Mouse (Mus musculus) myocyte (in vitro differentiated cells): ENCODE data around the gene Gk2. TPM values are rescaled to one million over a fixed set of nuclear protein-coding genes. Genes with fewer than 3 reads are reported as not detected.

Source experiments
- H3K27me3 ChIP-seq: one replicate; pipeline ENCODE4 v1.6.1; 2011; ENCODE audit not compliant: control insufficient read depth, insufficient read depth, insufficient read length
- H3K36me3 ChIP-seq: one replicate; pipeline ENCODE4 v1.6.1; 2011; ENCODE audit not compliant: control insufficient read depth, insufficient read depth
- H3K4me2 ChIP-seq: one replicate; pipeline ENCODE4 v1.6.1; 2011; ENCODE audit warnings: low read depth, control low read depth
- H3K4me3 ChIP-seq: one replicate; pipeline ENCODE4 v1.5.1; 2011; ENCODE audit warnings: mild to moderate bottlenecking, control low read depth, moderate library complexity
- H3K79me2 ChIP-seq: one replicate; pipeline ENCODE4 v1.6.1; 2011; ENCODE audit not compliant: control insufficient read depth, insufficient read depth
- H3ac ChIP-seq: one replicate; pipeline ENCODE4 v1.6.1; 2011; ENCODE audit not compliant: control insufficient read depth, insufficient read length
- CEBPB ChIP-seq: IDR thresholded peaks from 2 replicates; pipeline ENCODE4 v1.6.1; 2011; ENCODE audit warnings: mild to moderate bottlenecking, moderate library complexity; ENCODE audit not compliant: poor library complexity, insufficient read depth, severe bottlenecking
- E2F4 ChIP-seq: IDR thresholded peaks from one replicate; pipeline ENCODE4 v1.6.1; 2011; ENCODE audit warnings: mild to moderate bottlenecking, control low read depth, moderate library complexity; ENCODE audit not compliant: insufficient read depth
- MAX ChIP-seq: IDR thresholded peaks from one replicate; pipeline ENCODE4 v1.6.1; 2011; ENCODE audit warnings: low read depth, mild to moderate bottlenecking, control low read depth
- MYOD1 ChIP-seq, 3 experiments: IDR thresholded peaks; one replicate each; pipeline ENCODE4 v1.6.1; 2011; ENCODE audit warnings: control low read depth in 2 of 3, low read depth in 2 of 3, mild to moderate bottlenecking in 2 of 3, moderate library complexity in 1 of 3; ENCODE audit not compliant: insufficient read length in 2 of 3, control insufficient read depth in 1 of 3
- MYOG ChIP-seq, 3 experiments: IDR thresholded peaks; one replicate each; pipeline ENCODE4 v1.6.1; 2011; ENCODE audit warnings: control low read depth in 2 of 3, low read depth in 2 of 3, mild to moderate bottlenecking in 2 of 3; ENCODE audit not compliant: insufficient read length in 2 of 3, control insufficient read depth in 1 of 3, insufficient read depth in 1 of 3
- POLR2A ChIP-seq: IDR thresholded peaks from one replicate; pipeline ENCODE4 v1.6.1; 2011; ENCODE audit warnings: low read depth, mild to moderate bottlenecking, control low read depth, moderate library complexity; ENCODE audit not compliant: insufficient read length
- POLR2AphosphoS2 ChIP-seq: IDR thresholded peaks from one replicate; pipeline ENCODE4 v1.6.1; 2011; ENCODE audit warnings: low read depth, control low read depth; ENCODE audit not compliant: insufficient read length
- REST ChIP-seq: IDR thresholded peaks from one replicate; pipeline ENCODE4 v1.6.1; 2011; ENCODE audit warnings: mild to moderate bottlenecking, control low read depth, moderate library complexity; ENCODE audit not compliant: insufficient read depth, insufficient read length
- SRF ChIP-seq: IDR thresholded peaks from one replicate; pipeline ENCODE4 v1.6.1; 2011; ENCODE audit warnings: low read depth; ENCODE audit not compliant: control insufficient read depth, insufficient read length
- TCF12 ChIP-seq: IDR thresholded peaks from one replicate; pipeline ENCODE4 v1.6.1; 2011; ENCODE audit warnings: mild to moderate bottlenecking, control low read depth; ENCODE audit not compliant: poor library complexity, insufficient read depth, severe bottlenecking
- TCF3 ChIP-seq: IDR thresholded peaks from one replicate; pipeline ENCODE4 v1.6.1; 2011; ENCODE audit warnings: low read depth, control low read depth; ENCODE audit not compliant: insufficient read length
- USF1 ChIP-seq: IDR thresholded peaks from one replicate; pipeline ENCODE4 v1.6.1; 2011; ENCODE audit warnings: low read depth, mild to moderate bottlenecking, control low read depth, moderate library complexity
- polyA plus RNA-seq: library from polyadenylated mRNA; unstranded; fragments of >200 nt; fragmentation: generic; extraction: Trizol; gene quantifications from one replicate; pipeline ENCODE4 v1.2.1, GENCODE M21; 2012; ENCODE audit warnings: missing spikeins

Gene Gk2
- polyA plus RNA-seq, 1 experiment, result not detected

DNA sequence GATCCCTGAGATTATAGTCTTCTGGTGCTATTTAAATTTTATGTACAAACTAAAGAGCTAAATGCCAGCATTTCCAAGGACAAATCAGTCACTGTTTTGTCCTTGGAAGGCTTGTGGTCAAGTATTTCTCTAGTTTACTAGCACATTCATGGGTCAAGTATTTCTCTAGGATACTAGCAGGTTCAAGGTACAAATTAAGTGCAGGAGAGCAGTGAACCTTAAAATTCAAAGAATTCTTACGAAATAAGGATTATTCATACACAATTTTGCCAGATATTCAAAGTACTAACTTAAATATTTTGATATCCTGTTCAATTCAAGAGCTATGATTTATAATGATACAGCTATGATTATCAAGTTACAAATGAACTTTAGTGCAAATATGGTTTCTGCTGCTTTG lies 23.2 kb upstream of the Gk2 start:
- H3K36me3 ChIP-seq, result no peaks in the 10 kb centered on the region
- H3K4me2 ChIP-seq, result no peak overlapping the region
- H3K27me3 ChIP-seq, result no peaks in the 10 kb centered on the region
- no peak overlapping the region for H3K4me3 ChIP-seq
- no peaks in the 10 kb centered on the region for H3K79me2 ChIP-seq
- H3ac ChIP-seq, result no peak overlapping the region
- TF ChIP-seq POLR2A, result no peak
- TF ChIP-seq MYOD1 (IDR thresholded peaks at IDR 0.05; ENCODE audit: control insufficient read depth in 1 of 3, insufficient read length in 2 of 3, low read depth in 2 of 3), result no peak
- no peak for TF ChIP-seq E2F4
- TF ChIP-seq REST, result no peak
- no peak for TF ChIP-seq TCF3
- TF ChIP-seq MAX, result no peak
- TF ChIP-seq USF1, result no peak
- no peak for TF ChIP-seq MYOG (IDR thresholded peaks at IDR 0.05; ENCODE audit: control insufficient read depth in 1 of 3, insufficient read depth in 1 of 3, insufficient read length in 2 of 3, low read depth in 2 of 3)
- no peak for TF ChIP-seq SRF
- no peak for TF ChIP-seq CEBPB
- TF ChIP-seq POLR2AphosphoS2, result no peak
- no peak for TF ChIP-seq TCF12

DNA sequence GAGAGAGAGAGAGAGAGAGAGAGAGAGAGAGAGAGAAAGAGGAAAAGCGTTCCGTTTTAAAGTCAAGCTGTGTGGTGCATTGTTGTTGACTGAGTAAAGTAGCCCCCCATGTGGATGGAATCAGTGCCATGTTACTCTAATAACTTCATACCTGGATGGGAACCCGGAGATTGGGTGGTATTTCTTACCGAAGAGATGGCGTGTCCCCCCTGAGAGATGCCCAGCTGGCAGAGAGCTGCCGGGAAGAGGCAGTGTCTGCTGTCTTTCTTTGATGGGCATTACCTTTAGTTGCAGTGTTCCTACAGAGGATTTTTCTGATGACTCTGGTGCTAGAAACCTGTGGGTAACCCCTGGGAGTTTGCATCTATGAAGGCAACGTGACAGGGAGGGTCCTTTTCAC lies 10.4 kb upstream of the Gk2 start:
- TF ChIP-seq E2F4 (no peak), POLR2AphosphoS2 (no peak), MYOG (IDR thresholded peaks at IDR 0.05; ENCODE audit: control insufficient read depth in 1 of 3, insufficient read depth in 1 of 3, insufficient read length in 2 of 3, low read depth in 2 of 3) (no peak), TCF3 (no peak), USF1 (no peak), MAX (no peak), POLR2A (no peak), CEBPB (no peak), TCF12 (no peak), MYOD1 (IDR thresholded peaks at IDR 0.05; ENCODE audit: control insufficient read depth in 1 of 3, insufficient read length in 2 of 3, low read depth in 2 of 3) (no peak), SRF (no peak), REST (no peak)
- Histone ChIP-seq H3K4me3 (no peak overlapping the region), H3K4me2 (no peak overlapping the region), H3K79me2 (no peaks in the 10 kb centered on the region), H3ac (no peak overlapping the region), H3K27me3 (no peaks in the 10 kb centered on the region), H3K36me3 (no peaks in the 10 kb centered on the region)

DNA sequence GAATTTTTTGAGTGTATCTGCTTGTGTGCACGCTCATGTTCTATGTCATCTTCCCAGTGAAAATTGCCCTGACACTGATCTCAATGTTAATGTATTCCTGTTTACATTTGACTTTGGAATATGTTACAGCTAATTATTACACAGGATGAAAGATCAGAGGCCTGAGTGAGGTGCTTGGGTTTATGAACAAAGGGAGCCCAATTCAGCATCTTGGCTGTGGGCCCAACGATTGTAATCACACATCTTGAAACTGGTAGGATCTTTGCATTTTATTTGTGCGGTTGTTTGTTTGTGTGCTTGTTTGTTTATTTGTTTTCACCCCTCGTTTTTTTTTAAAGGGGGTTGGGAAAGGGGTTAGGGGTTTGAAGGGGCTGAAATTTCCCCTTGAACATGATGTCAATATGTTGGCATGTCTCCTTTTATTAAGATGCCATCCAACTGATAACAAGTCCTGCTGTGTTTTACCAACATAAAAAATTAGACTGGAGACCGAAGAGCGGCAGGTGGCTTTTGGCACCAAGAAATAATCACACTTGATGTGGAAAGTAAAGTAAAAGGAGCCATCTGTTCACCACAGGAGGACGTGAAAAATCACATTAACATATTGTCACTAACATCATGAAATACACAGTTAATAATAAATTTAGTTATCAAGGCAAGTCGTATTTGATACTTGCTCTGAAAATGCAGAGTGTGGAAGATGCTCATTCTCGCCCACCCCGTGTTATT lies 9.8 kb upstream of the Gk2 start:
- Histone ChIP-seq H3ac (no peak overlapping the region), H3K36me3 (no peaks in the 10 kb centered on the region), H3K4me2 (no peak overlapping the region), H3K79me2 (no peaks in the 10 kb centered on the region), H3K4me3 (no peak overlapping the region), H3K27me3 (no peaks in the 10 kb centered on the region)
- TF ChIP-seq MAX (no peak), E2F4 (no peak), CEBPB (no peak), MYOD1 (IDR thresholded peaks at IDR 0.05; ENCODE audit: control insufficient read depth in 1 of 3, insufficient read length in 2 of 3, low read depth in 2 of 3) (no peak), POLR2AphosphoS2 (no peak), MYOG (IDR thresholded peaks at IDR 0.05; ENCODE audit: control insufficient read depth in 1 of 3, insufficient read depth in 1 of 3, insufficient read length in 2 of 3, low read depth in 2 of 3) (no peak), REST (no peak), USF1 (no peak), POLR2A (no peak), SRF (no peak), TCF12 (no peak), TCF3 (no peak)

DNA sequence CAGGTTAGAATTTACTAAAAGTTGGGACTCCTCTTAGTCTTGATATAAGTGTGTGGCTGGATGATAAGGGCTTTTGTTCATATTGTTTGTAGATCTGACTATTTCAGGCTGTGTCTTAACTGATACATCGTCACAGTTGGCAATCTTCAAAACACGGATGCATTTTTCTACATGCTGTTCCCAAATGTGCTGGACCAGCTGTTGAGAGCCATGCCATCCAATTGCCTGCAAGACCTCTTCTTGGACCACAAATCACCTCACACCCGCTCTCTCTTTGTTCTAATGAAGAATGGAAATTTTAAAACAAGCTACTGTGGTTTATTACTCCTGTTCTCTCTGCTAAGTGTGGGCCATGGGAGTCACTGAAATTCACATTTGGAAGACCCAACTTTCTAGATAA lies 9.1 kb upstream of the Gk2 start:
- H3K27me3 ChIP-seq, result no peaks in the 10 kb centered on the region
- no peak overlapping the region for H3K4me3 ChIP-seq
- H3K36me3 ChIP-seq, result no peaks in the 10 kb centered on the region
- no peaks in the 10 kb centered on the region for H3K79me2 ChIP-seq
- H3K4me2 ChIP-seq, result no peak overlapping the region
- TF ChIP-seq CEBPB (no peak), POLR2AphosphoS2 (no peak), TCF12 (no peak)
- no peak overlapping the region for H3ac ChIP-seq

DNA sequence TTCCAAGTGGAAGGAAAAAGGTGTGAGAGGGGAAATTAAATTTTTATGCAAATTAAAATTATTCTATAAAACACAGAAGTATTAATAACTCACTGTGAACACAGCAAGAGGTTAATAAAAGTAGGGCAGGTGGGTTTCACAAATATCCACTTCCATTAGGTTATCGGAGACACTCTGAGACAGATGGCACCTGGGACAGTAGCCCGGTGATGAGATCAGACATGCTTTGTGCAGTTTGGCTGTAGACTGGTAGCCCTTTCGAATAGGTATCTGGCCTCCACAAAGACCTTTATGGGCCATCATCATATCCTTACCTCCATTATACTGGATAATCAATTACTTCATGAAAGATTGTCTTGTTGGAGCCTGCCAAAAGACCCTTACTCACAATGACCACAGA lies 6.0 kb upstream of the Gk2 start:
- H3K4me2 ChIP-seq, result no peak overlapping the region
- no peak overlapping the region for H3ac ChIP-seq
- no peak for TF ChIP-seq MYOD1 (IDR thresholded peaks at IDR 0.05; ENCODE audit: control insufficient read depth in 1 of 3, insufficient read length in 2 of 3, low read depth in 2 of 3)
- TF ChIP-seq SRF, result no peak
- no peak for TF ChIP-seq E2F4
- no peak for TF ChIP-seq USF1
- TF ChIP-seq MAX, result no peak
- no peak for TF ChIP-seq REST
- no peak for TF ChIP-seq MYOG (IDR thresholded peaks at IDR 0.05; ENCODE audit: control insufficient read depth in 1 of 3, insufficient read depth in 1 of 3, insufficient read length in 2 of 3, low read depth in 2 of 3)
- TF ChIP-seq CEBPB, result no peak
- no peak for TF ChIP-seq TCF3
- no peak for TF ChIP-seq TCF12
- TF ChIP-seq POLR2A, result no peak
- TF ChIP-seq POLR2AphosphoS2, result no peak
- H3K36me3 ChIP-seq, result no peaks in the 10 kb centered on the region
- no peak overlapping the region for H3K4me3 ChIP-seq
- no peaks in the 10 kb centered on the region for H3K27me3 ChIP-seq
- H3K79me2 ChIP-seq, result no peaks in the 10 kb centered on the region
